Mouse (Mus musculus) MEL-GATA-1-ER (cell line): Measurements from ENCODE around the gene Tex33.

ENCODE experiments used
- DNase-seq: peaks from one replicate; pipeline ENCODE4 v3.0.0-alpha.2; 2012; ENCODE audit warnings: low read depth; ENCODE audit errors: extremely low read depth

The Tex33 gene

GRCm38 (mm10) chr15:78416937-78417336 lies 21.2 kb upstream of the Tex33 start:
- no peak for DNase-seq

- DNase-seq = no peak
Measured at GRCm38 (mm10) chr15:78414157-78414556, 18.4 kb upstream of the Tex33 start.

GRCm38 (mm10) chr15:78413719-78414117 lies 18.0 kb upstream of the Tex33 start:
- DNase-seq = no peak

- peak; percentile 90 for DNase-seq
Measured at GRCm38 (mm10) chr15:78413083-78413718, 17.5 kb upstream of the Tex33 start.

- no peak for DNase-seq
Measured at GRCm38 (mm10) chr15:78409570-78410052, 13.9 kb upstream of the Tex33 start.

- DNase-seq = peak; percentile 77
Measured at GRCm38 (mm10) chr15:78406293-78406934, 10.7 kb upstream of the Tex33 start, which contains the start of gene Mpst. TSS of gene Mpst (plus strand) at chr15:78406416.

- peak; percentile 51 for DNase-seq
Measured at GRCm38 (mm10) chr15:78405517-78406211, 10.0 kb upstream of the Tex33 start, which contains the start of gene Tst. TSS of gene Tst (minus strand) at chr15:78405907.

- no peak for DNase-seq
Measured at GRCm38 (mm10) chr15:78405098-78405497, 9.4 kb upstream of the Tex33 start.

- DNase-seq = no peak
Measured at GRCm38 (mm10) chr15:78403896-78404295, 8.2 kb upstream of the Tex33 start.

GRCm38 (mm10) chr15:78403301-78403741 lies 7.6 kb upstream of the Tex33 start:
- DNase-seq = no peak

- DNase-seq = no peak
Measured at GRCm38 (mm10) chr15:78402423-78402822, 6.7 kb upstream of the Tex33 start.

- no peak for DNase-seq
Measured at GRCm38 (mm10) chr15:78401921-78402320, 6.2 kb upstream of the Tex33 start.

GRCm38 (mm10) chr15:78401345-78401744 lies 5.6 kb upstream of the Tex33 start:
- no peak for DNase-seq

- DNase-seq = no peak
Measured at GRCm38 (mm10) chr15:78390855-78391254, 4.9 kb downstream of the Tex33 start.

GRCm38 (mm10) chr15:78385564-78385963 lies 10.1 kb downstream of the Tex33 start:
- no peak for DNase-seq

GRCm38 (mm10) chr15:78384220-78385116 lies 11.2 kb downstream of the Tex33 start:
- no peak for DNase-seq

- DNase-seq = peak; percentile 40
Measured at GRCm38 (mm10) chr15:78383450-78384219, 12.1 kb downstream of the Tex33 start.

- no peak for DNase-seq
Measured at GRCm38 (mm10) chr15:78382115-78382514, 13.6 kb downstream of the Tex33 start.

GRCm38 (mm10) chr15:78380741-78381140 lies 15.0 kb downstream of the Tex33 start:
- DNase-seq = no peak

- DNase-seq = no peak
Measured at GRCm38 (mm10) chr15:78380208-78380607, 15.5 kb downstream of the Tex33 start.
